Mouse (Mus musculus) liver (tissue): ENCODE results near the gene Ccnt1.
"Not testable (repeated sequence)": the region's sequence is repeated elsewhere in the genome, so short reads cannot be mapped to it uniquely, and the experiment has no call there.

Source experiments
- DNase-seq: peaks from one replicate; pipeline ENCODE4 v3.0.0-alpha.2; 2020; ENCODE audit warnings: mixed read lengths

Gene Ccnt1

DNA sequence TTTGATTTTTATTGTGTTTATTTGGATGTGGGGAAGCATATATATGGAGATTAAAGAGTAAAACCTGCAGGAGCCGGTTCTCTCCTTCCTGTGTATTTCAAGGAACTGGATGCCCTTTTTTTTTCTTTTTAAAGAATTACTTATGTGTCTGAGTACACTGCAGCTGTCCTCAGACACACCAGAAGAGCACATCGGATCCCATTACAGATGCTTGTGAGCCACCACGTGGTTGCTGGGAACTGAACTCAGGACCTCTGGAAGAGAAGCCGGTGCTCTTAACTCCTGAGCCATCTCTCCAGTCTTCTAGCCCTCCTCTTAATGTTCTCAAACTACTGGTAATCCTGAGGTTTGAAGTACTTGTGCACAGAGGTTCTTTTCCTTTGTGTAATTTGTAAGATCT is 32.8 kb downstream of the Ccnt1 start:
- no peak for DNase-seq

DNA sequence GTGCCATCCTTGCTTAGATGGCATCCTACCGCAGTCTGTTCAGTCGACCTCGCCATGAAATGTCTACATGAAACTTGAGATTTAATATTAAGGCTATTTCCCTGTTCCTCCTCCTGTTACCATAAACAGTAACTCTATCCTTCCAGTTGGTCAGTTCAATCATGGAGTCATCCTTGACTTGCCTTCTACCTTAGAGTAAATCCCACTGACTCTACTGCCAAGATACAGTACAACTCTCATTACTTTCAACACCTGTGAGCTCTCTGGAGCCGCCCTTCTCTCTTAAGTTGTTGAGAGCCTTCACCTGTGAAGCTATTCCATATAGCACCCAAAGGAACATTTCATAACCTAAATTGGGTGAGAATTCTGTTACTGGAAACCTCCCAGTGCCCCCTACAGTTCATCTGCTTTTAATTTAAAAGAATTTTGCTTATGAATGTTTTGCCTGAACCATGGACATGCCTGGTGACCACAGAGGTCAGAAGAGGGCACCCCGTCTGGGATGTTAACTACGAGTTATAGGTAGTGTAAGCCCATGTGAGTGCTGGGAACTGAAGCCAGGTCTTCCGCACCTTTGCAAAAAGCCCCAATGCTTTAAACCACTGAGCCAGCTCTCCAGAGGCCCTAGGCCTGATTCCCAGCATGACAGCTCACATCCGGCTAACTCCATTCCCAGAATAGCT is 33.8 kb downstream of the Ccnt1 start:
- no peak for DNase-seq

DNA sequence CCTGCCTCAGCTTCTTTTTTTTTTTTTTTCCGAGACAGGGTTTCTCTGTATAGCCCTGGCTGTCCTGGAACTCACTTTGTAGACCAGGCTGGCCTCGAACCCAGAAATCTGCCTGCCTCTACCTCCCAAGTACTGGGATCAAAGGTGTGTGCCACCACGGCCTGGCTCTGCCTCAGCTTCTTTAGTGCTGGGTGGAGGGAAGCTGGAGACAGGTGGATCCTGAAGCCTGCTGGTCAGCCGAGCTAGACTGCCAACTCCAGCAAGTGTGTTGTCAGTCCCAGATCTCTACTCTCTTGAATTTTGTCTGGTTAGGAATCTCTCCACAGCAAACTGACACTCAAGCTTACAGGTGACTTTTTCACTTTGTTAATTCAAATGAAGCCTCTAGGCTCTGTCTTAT is 34.8 kb downstream of the Ccnt1 start:
- DNase-seq = no peak

DNA sequence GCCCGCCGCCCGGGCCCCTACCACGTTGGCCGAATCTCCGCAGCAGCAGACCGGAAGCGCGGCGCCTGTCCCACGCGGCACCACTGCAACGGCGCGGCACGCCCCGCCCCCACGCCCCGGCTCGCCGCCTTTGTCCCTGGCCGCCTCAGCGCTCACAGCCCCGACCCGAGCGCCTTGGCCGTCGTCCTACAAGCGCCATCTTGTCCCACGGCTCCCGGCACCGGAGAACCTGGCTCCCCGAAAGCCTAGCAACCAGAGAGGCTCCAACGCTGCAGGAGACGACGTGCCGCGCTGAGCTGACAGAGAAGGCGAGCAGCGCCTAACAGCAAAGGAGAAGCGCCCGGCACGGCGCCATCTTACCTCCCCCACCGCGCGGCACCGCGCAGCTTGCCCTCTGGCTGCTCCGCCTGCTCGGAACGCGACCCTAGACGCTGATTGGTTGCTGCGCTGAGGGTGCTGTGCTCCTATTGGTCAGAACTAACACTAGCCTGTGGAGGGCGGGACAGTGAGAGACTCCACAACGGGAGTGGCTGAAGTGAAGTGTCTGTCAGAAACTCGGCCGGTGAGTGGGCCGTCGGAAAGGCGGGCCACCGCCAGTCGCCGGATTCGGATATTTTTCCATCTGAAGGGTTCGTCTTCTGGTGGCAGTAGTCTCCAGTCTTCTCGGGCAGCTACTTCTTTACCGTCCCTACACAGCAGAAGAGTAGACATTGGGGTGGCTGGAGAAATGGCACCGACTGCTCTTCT is 36.7 kb downstream of the Ccnt1 start, which contains the start of gene Kansl2:
TSS of gene Kansl2 (minus strand) at position 384 of the 747 bp plus-strand sequence.
- peak; percentile 98 for DNase-seq

DNA sequence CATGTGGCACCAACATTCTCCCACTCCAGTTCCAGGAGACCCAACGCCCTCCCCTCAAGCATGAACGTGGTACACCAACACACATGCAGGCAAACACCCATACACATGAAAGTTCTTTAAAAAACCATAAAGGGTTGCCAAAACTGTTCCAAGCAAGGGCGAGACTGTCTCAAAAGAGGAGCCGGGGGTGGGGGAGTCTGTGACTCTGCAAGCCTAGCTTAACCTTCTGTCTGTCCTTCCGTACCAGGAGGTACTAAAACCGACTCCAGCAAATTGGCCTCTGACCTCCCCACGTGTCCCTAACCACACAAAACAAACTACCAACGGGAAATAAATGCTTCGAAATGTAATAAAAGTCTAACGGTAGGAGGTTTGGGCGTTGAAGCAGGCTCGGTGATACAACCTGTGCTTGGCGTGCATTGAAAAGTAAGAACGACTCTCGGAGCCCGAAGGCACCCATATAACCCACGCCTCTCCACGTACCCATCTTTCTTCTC is 37.6 kb downstream of the Ccnt1 start:
- no peak for DNase-seq

DNA sequence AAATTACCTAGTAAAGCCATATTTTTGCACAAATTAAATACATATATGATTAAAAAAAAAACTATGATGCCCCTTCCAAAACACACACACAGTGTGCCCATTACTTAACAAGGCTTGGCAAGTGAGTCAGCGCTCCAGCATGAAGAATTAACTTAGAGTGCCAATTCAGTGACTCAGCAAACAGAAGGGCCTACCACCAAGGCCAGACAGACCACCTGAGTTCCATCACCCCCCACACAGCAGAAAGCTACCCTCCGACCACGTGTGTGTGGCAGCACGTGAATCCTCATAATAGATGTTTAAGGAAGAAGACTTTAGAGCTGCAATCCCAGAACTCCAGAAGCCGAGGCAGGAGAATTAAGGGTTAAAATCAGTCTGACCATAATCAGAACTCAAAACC is 38.4 kb downstream of the Ccnt1 start:
- DNase-seq = peak; percentile 26

- DNase-seq = no peak
Measured at GRCm38 (mm10) chr15:98528066-98528563, 42.6 kb downstream of the Ccnt1 start.

GRCm38 (mm10) chr15:98527056-98527771 is 43.5 kb downstream of the Ccnt1 start:
- no peak for DNase-seq

DNA sequence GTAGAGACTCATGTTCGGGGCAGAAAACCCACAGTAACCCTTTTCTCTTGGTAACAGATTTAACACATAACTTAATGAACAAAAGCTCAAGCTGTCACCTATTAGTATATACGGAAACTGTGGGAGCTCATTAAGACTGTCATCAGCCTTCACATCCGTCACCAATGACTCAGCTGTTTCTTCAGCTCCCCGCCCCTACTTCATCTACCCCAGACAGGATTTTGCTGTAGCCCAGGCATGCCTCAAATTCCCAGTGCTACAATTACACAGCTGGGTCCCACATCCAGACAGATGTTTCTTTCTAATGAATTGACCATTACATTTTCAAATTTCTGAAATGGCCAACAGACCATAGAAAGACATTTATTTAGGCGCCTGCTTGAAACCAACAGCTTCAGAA is 44.7 kb downstream of the Ccnt1 start:
- DNase-seq = peak; percentile 59

DNA sequence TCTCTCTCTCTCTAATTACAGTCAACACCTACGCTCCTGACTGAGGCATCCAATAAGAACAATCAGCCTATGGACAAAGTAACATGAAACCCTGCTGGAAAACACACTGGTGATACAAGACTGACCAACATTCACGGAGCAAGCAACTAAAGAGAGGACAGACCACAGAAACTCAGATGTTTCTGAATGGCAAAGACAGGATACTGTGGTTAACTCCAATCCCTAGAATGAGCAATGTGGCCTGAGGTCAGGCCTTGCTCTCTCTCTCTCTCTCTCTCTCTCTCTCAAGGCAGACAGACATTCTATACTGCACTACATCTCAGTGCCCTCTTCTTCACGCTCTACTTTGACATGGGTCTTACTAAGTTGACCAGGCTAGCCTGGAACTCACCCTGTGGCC is 49.5 kb downstream of the Ccnt1 start:
- DNase-seq = no peak

GRCm38 (mm10) chr15:98517380-98518355 is 53.1 kb downstream of the Ccnt1 start:
- DNase-seq = peak; percentile 60

DNA sequence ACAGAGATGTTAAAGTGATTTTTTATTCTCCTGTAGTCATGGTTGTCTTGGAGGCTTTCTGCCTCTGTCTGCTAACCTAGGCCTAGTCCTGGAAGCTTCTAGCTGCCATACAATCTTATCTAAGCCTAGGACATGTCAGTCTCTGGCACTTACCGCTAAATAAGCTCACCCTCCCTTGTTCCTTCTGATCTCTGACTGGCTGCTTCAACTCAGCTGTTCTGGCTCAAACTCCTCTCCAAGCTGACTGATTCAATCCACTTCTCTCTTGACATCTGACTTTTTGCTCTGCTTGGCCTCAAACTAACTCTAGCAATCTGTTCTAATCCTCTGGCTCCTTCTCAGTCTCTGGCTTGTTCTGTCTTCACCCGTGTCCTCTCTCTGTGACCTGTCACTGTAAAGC is 55.9 kb downstream of the Ccnt1 start:
- not testable (repeated sequence) for DNase-seq

GRCm38 (mm10) chr15:98514146-98514545 is 56.6 kb downstream of the Ccnt1 start:
- DNase-seq = no peak

- DNase-seq = not testable (repeated sequence)
Measured at GRCm38 (mm10) chr15:98513676-98514075, 57.0 kb downstream of the Ccnt1 start.

- DNase-seq = peak; percentile 27
Measured at GRCm38 (mm10) chr15:98512799-98513321, 57.9 kb downstream of the Ccnt1 start.

- DNase-seq = no peak
Measured at GRCm38 (mm10) chr15:98512232-98512631, 58.5 kb downstream of the Ccnt1 start.

GRCm38 (mm10) chr15:98511386-98511928 is 59.3 kb downstream of the Ccnt1 start:
- DNase-seq = no peak

GRCm38 (mm10) chr15:98510438-98511385 is 60.0 kb downstream of the Ccnt1 start:
- peak; percentile 83 for DNase-seq

GRCm38 (mm10) chr15:98509387-98509786 is 61.3 kb downstream of the Ccnt1 start:
- DNase-seq = no peak

DNA sequence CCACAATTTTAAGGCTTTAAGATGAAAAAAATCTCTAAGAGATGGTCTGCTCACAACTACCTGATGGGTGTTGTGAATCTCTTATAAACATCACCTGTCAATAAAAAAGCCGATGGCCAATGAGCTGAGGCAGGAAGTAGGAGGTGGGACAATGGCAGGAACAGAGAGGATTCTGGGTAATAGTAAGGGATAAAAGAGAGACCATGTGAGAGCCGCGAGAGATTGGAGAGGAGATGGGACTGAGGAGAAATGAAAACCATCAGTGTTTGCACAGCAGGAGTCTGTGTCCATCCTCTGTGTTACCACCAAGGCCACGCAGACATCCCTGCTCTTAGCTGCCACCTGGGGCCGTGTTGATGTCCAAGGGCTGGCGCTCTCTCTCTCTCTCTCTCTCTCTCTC is 63.4 kb downstream of the Ccnt1 start:
- DNase-seq = no peak
